Mouse (Mus musculus) midbrain, embryonic 14.5 days (tissue): ENCODE results near the gene Hdhd3. TPM values are rescaled to one million over a fixed set of nuclear protein-coding genes. Genes with fewer than 3 reads are reported as not detected.
A peak's percentile ranks its signal among the peaks of the same experiment; 100 is the strongest.
"Not testable (repeated sequence)": the region's sequence is repeated elsewhere in the genome, so short reads cannot be mapped to it uniquely, and the experiment has no call there.

Experiments
- ATAC-seq: fragments of 200-750 bp; cut with Nextera tagmentation; 2 replicates; pipeline ENCODE4 v1.8.0; 2017; ENCODE audit warnings: moderate number of reproducible peaks, moderate library complexity; ENCODE audit not compliant: low FRiP score, low TSS enrichment
- DNase-seq: peaks from one replicate; pipeline ENCODE4 v3.0.0-alpha.2; 2015
- H3K27ac ChIP-seq: fragments of 300-500 bp; sonication (generic); replicated peaks from 2 replicates; pipeline ENCODE4 v1.5.1; 2014; ENCODE audit warnings: mild to moderate bottlenecking, low read depth, low read length, moderate library complexity
- H3K27me3 ChIP-seq: fragments of 300-500 bp; sonication (generic); 2 replicates; pipeline ENCODE4 v1.6.1; 2014; ENCODE audit warnings: low read length, control low read depth, mixed read lengths; ENCODE audit not compliant: control insufficient read depth, insufficient read depth
- H3K36me3 ChIP-seq: fragments of 300-500 bp; sonication (generic); 2 replicates; pipeline ENCODE4 v1.6.1; 2014; ENCODE audit warnings: low read length, control low read depth; ENCODE audit not compliant: control insufficient read depth, insufficient read depth
- H3K4me1 ChIP-seq: fragments of 300-500 bp; sonication (generic); 2 replicates; pipeline ENCODE4 v1.6.1; 2014; ENCODE audit warnings: mild to moderate bottlenecking, antibody characterized with exemption, low read length, control low read depth; ENCODE audit not compliant: control insufficient read depth, insufficient read depth
- H3K4me2 ChIP-seq: fragments of 300-500 bp; sonication (generic); 2 replicates; pipeline ENCODE4 v1.6.1; 2014; ENCODE audit warnings: mild to moderate bottlenecking, low read length, moderate library complexity
- H3K4me3 ChIP-seq: fragments of 300-500 bp; sonication (generic); replicated peaks from 2 replicates; pipeline ENCODE4 v1.5.1; 2014; ENCODE audit warnings: low read depth, low read length
- H3K9ac ChIP-seq: fragments of 300-500 bp; sonication (generic); replicated peaks from 2 replicates; pipeline ENCODE4 v1.6.1; 2014; ENCODE audit warnings: mild to moderate bottlenecking, low read length, moderate library complexity
- H3K9me3 ChIP-seq: fragments of 300-500 bp; sonication (generic); 2 replicates; pipeline ENCODE4 v1.6.1; 2016; ENCODE audit warnings: low read length, control low read depth, mixed read lengths; ENCODE audit not compliant: control insufficient read depth
- WGBS: fragments of 180-500 bp; shearing (Covaris S2); extraction: QIAGEN DNeasy Blood & Tissue Kit; methylation state at CpG from one replicate; pipeline ENCODE4 v1.1.7; 2014; 5-methylcytosine and 5-hydroxymethylcytosine counted together
- polyA plus RNA-seq: library from polyadenylated mRNA; unstranded; fragments of >200 nt; fragmentation: Nextera tagmentation; extraction: Ambion mirVana; gene quantifications from 2 replicates; pipeline ENCODE4 v1.2.1, GENCODE M21; 2014

Hdhd3 gene
- polyA plus RNA-seq, 1 experiment from 2014 or later: 12.8 TPM

DNA sequence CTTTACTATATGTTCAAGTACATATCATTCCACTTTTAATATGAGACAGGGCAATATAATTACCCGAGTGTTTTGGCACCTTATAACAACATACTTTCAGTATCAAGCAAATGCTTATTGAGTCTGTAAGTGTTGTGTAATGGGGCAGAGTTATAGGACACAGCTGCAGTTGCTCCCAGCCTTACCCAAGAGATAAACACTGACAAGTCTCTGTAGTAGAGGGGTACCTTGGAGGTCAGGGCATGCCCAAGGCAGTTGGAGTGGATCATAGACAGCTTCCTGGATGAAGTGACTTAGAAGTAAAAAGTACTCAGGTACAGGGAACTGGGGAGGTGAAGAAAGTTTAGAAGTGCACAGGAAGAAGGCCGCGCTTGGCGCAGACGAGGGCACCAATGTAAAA is 16.1 kb downstream of the Hdhd3 start:
- ATAC-seq: no peak
- no peaks in the 10 kb centered on the region for H3K27me3 ChIP-seq
- no peak overlapping the region for H3K27ac ChIP-seq
- no peaks in the 10 kb centered on the region for H3K9me3 ChIP-seq
- no peak for DNase-seq
- 94% methylated on average over 5 of the region's 5 CpGs for WGBS
- no peaks in the 10 kb centered on the region for H3K4me1 ChIP-seq
- no peaks in the 10 kb centered on the region for H3K36me3 ChIP-seq
- H3K4me3 ChIP-seq: no peak overlapping the region
- H3K9ac ChIP-seq: no peak overlapping the region
- H3K4me2 ChIP-seq: no peak overlapping the region

- Histone ChIP-seq H3K4me2 (no peak overlapping the region), H3K9me3 (no peaks in the 10 kb centered on the region), H3K4me3 (no peak overlapping the region), H3K36me3 (no peaks in the 10 kb centered on the region), H3K4me1 (no peaks in the 10 kb centered on the region), H3K27me3 (no peaks in the 10 kb centered on the region; the same call in 1 of the 2 replicates), H3K27ac (no peak overlapping the region), H3K9ac (no peak overlapping the region)
- 93% methylated on average over 15 of the region's 15 CpGs for WGBS
- DNase-seq (no peak), ATAC-seq (no peak)
Measured at GRCm38 (mm10) chr4:62486162-62486696, 17.0 kb downstream of the Hdhd3 start.

DNA sequence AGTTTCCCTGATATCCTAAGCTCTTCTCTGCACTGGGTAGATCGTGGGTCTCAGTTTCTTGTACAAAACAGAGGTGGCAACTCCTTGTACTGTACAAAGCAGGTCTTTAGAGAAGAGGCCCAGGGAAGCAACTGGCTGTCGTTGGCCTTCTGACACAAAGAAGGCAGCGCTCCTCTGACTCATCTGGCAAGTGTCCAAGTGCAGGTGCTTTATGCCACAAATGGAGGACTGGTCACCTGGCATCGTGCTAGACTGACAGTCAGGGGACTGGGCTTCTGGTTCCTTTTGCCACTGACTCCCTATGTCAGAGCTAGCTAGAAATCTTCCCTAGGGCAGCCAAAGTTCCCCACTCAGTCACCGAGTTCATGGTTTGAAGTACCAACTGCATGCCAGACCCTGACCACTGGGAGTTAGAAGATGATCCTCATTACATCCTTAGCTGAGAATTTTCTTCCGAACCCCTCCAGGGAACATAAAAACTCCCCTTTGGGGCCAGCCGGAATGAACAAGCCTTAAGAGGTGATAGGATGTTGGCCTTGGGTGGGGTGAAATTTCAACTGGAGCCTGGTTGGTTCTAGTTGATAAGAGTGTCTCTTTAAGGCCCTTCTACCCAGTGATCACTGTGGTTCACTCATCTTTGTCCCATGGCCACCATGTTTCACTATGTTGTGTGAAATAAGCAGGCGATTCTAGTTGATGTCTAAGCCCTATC is 17.7 kb downstream of the Hdhd3 start:
- ATAC-seq (no peak), DNase-seq (no peak)
- no peaks in the 10 kb centered on the region for H3K9me3 ChIP-seq
- no peak overlapping the region for H3K27ac ChIP-seq
- H3K9ac ChIP-seq: no peak overlapping the region
- H3K27me3 ChIP-seq: no peaks in the 10 kb centered on the region; the same call in 1 of the 2 replicates
- no peak overlapping the region for H3K4me3 ChIP-seq
- no peaks in the 10 kb centered on the region for H3K4me1 ChIP-seq
- WGBS: 83% methylated on average over 8 of the region's 8 CpGs
- no peak overlapping the region for H3K4me2 ChIP-seq
- no peaks in the 10 kb centered on the region for H3K36me3 ChIP-seq

- WGBS: 83% methylated on average over 3 of the region's 3 CpGs
- no peak overlapping the region for H3K4me2 ChIP-seq
Measured at GRCm38 (mm10) chr4:62484928-62485327, 18.3 kb downstream of the Hdhd3 start.

DNA sequence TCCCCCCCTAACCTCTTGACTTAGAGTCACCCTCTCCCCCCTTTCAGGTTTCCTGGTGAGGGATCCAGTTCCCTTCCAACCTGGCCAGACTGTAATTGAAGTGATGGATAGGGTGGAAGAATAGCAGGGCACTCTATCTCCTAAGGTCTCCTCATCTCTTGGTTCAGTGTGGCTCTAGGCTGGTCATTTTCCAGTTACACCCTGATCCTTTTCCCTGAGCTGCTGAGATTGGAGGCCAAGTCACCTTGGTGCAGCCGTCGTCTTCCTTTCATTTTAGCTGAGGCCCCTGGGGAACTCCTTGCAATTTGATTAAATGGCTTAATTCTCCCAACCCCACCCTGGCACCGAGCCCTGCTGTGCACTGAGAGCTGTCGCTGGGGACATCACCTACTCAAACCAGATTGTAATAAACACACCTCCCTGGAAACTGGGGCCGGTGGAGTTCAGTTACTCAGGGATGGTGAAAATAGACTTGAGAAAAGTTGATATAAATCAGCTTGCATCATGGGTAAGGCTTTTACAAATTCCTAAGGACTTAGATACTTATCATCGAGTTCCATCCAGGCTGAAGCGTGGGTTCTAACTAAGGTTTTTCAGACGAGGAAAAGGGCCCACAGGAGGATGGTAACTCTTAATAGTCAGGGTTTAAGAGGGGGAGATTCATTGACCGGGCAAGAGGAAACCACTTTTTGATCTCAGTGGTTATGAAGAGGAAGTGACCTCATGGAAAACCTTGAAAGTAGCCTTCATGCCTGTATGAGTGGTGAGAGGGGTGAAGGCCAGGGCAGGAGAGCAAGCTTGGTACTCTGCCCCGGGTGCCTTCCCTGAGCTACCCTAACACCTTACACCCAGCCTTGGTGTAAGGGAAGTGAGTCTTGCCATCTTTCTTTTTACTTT is 22.3 kb downstream of the Hdhd3 start:
- 50% methylated on average over 10 of the region's 10 CpGs for whole genome bisulfite sequencing
- no peak overlapping the region for H3K27ac ChIP-seq
- H3K36me3 ChIP-seq: no peaks in the 10 kb centered on the region
- H3K4me1 ChIP-seq: peaks cover 7% of the 10 kb centered on the region; the same call in 1 of the 2 replicates
- H3K9ac ChIP-seq: no peak overlapping the region
- peak; percentile 14 for DNase-seq
- peaks cover 15% of the 10 kb centered on the region; the same call in 1 of the 2 replicates for H3K27me3 ChIP-seq
- no peak for ATAC-seq
- H3K9me3 ChIP-seq: no peaks in the 10 kb centered on the region
- H3K4me2 ChIP-seq: no peak overlapping the region
- H3K4me3 ChIP-seq: no peak overlapping the region

More at GRCm38 (mm10) chr4:62484928-62485327, 18.3 kb downstream of the Hdhd3 start:
- no peak overlapping the region for H3K27ac ChIP-seq
- H3K27me3 ChIP-seq: peaks cover 4% of the 10 kb centered on the region; the same call in 1 of the 2 replicates
- no peak overlapping the region for H3K9ac ChIP-seq
- H3K9me3 ChIP-seq: no peaks in the 10 kb centered on the region
- no peaks in the 10 kb centered on the region for H3K36me3 ChIP-seq
- H3K4me1 ChIP-seq: peaks cover 2% of the 10 kb centered on the region; the same call in 1 of the 2 replicates
- H3K4me3 ChIP-seq: no peak overlapping the region
- ATAC-seq: no peak
- no peak for DNase-seq

GRCm38 (mm10) chr4:62479937-62480708 is 23.1 kb downstream of the Hdhd3 start, which contains the start of gene Bspry:
Bspry (plus strand) TSS chr4:62480053.
- no peak within 1 kb of the TSS for H3K27ac ChIP-seq
- no peaks in the 10 kb centered on the region for H3K36me3 ChIP-seq
- 2% methylated on average over 71 of the region's 71 CpGs for WGBS
- no peaks in the 10 kb centered on the region for H3K9me3 ChIP-seq
- H3K9ac ChIP-seq: no peak within 1 kb of the TSS
- H3K27me3 ChIP-seq: peaks cover 15% of the 10 kb centered on the region; the same call in 1 of the 2 replicates
- DNase-seq: peak; percentile 53
- peak; percentile 69; the same call in 1 of the 2 replicates for ATAC-seq
- peak within 1 kb of the TSS; percentile 34 for H3K4me3 ChIP-seq
- H3K4me2 ChIP-seq: peak within 1 kb of the TSS; percentile 56
- peaks cover 7% of the 10 kb centered on the region; the same call in 1 of the 2 replicates for H3K4me1 ChIP-seq

- H3K36me3 ChIP-seq, H3K4me1 ChIP-seq, ATAC-seq, H3K27ac ChIP-seq, H3K9me3 ChIP-seq, H3K9ac ChIP-seq, DNase-seq: not testable (repeated sequence)
- 16% methylated on average over 11 of the region's 11 CpGs for WGBS
- Histone ChIP-seq H3K4me3 (peak overlapping the region; percentile 34), H3K4me2 (peak overlapping the region; percentile 56), H3K27me3 (peaks cover 15% of the 10 kb centered on the region; the same call in 1 of the 2 replicates)
Measured at GRCm38 (mm10) chr4:62479593-62479936, 23.7 kb downstream of the Hdhd3 start.
